Mouse (Mus musculus): Measurements from ENCODE around the gene Kdm4b. TPM values are rescaled to one million over a fixed set of nuclear protein-coding genes. Genes with fewer than 3 reads are reported as not detected.
A peak's percentile ranks its signal among the peaks of the same experiment; 100 is the strongest.

Kdm4b gene
- total RNA-seq, 2 experiments from 2014 or later, result 87.8 to 96.3 TPM

- H3K27ac ChIP-seq, result peak overlapping the region; percentile 92
- no peak overlapping the region for H3K4me3 ChIP-seq
- DNase-seq (ENCODE audit: low spot score in 2 of 2), result no peak
- no peak for TF ChIP-seq CTCF (conservative IDR thresholded peaks at IDR 0.05)
Measured at GRCm38 (mm10) chr17:56360451-56360850, 34.6 kb downstream of the Kdm4b start.

GRCm38 (mm10) chr17:56361542-56361941, 35.7 kb downstream of the Kdm4b start:
- peak overlapping the region; percentile 92 for H3K27ac ChIP-seq
- H3K4me3 ChIP-seq, result no peak overlapping the region
- TF ChIP-seq CTCF (conservative IDR thresholded peaks at IDR 0.05), result no peak
- peak in 1 of 2 experiments; percentile 55 for DNase-seq (ENCODE audit: low spot score in 2 of 2)

- TF ChIP-seq CTCF (conservative IDR thresholded peaks at IDR 0.05), result no peak
- DNase-seq (ENCODE audit: low spot score in 2 of 2), result no peak
- H3K4me3 ChIP-seq, result no peak overlapping the region
- H3K27ac ChIP-seq, result peak overlapping the region; percentile 95
Measured at GRCm38 (mm10) chr17:56365791-56366673, 40.2 kb downstream of the Kdm4b start.

- H3K4me3 ChIP-seq, result no peak overlapping the region
- DNase-seq (ENCODE audit: low spot score in 2 of 2), result no peak
- no peak for TF ChIP-seq CTCF (conservative IDR thresholded peaks at IDR 0.05)
- H3K27ac ChIP-seq, result peak overlapping the region; percentile 95
Measured at GRCm38 (mm10) chr17:56368291-56368790, 42.5 kb downstream of the Kdm4b start.

GRCm38 (mm10) chr17:56370090-56370489, 44.2 kb downstream of the Kdm4b start:
- no peak for TF ChIP-seq CTCF (conservative IDR thresholded peaks at IDR 0.05)
- Histone ChIP-seq H3K4me3 (no peak overlapping the region), H3K27ac (peak overlapping the region; percentile 95)
- no peak for DNase-seq (ENCODE audit: low spot score in 2 of 2)

- no peak for TF ChIP-seq CTCF (conservative IDR thresholded peaks at IDR 0.05)
- peak; percentile 75 to 89 for DNase-seq (ENCODE audit: low spot score in 2 of 2)
- H3K4me3 ChIP-seq, result no peak overlapping the region
- H3K27ac ChIP-seq, result peak overlapping the region; percentile 95
Measured at GRCm38 (mm10) chr17:56371029-56371660, 45.3 kb downstream of the Kdm4b start.

GRCm38 (mm10) chr17:56372109-56372508, 46.2 kb downstream of the Kdm4b start:
- Histone ChIP-seq H3K4me3 (peak overlapping the region; percentile 29; the same call in 1 of the 2 replicates), H3K27ac (peak overlapping the region; percentile 95)
- TF ChIP-seq CTCF (conservative IDR thresholded peaks at IDR 0.05), result peak; percentile 61
- peak; percentile 44 to 51 for DNase-seq (ENCODE audit: low spot score in 2 of 2)

- Histone ChIP-seq H3K4me3 (peak overlapping the region; percentile 25), H3K27ac (peak overlapping the region; percentile 95)
- no peak for DNase-seq (ENCODE audit: low spot score in 2 of 2)
- TF ChIP-seq CTCF (conservative IDR thresholded peaks at IDR 0.05), result no peak
Measured at GRCm38 (mm10) chr17:56373136-56374034, 47.5 kb downstream of the Kdm4b start.

GRCm38 (mm10) chr17:56374851-56375250, 49.0 kb downstream of the Kdm4b start:
- Histone ChIP-seq H3K27ac (peak overlapping the region; percentile 95), H3K4me3 (no peak overlapping the region)
- no peak for TF ChIP-seq CTCF (conservative IDR thresholded peaks at IDR 0.05)
- DNase-seq (ENCODE audit: low spot score in 2 of 2), result no peak

- no peak for DNase-seq (ENCODE audit: low spot score in 2 of 2)
- H3K4me3 ChIP-seq, result no peak overlapping the region
- H3K27ac ChIP-seq, result peak overlapping the region; percentile 91
- TF ChIP-seq CTCF (conservative IDR thresholded peaks at IDR 0.05), result no peak
Measured at GRCm38 (mm10) chr17:56379281-56379834, 53.5 kb downstream of the Kdm4b start.

- Histone ChIP-seq H3K4me3 (no peak overlapping the region), H3K27ac (peak overlapping the region; percentile 91)
- TF ChIP-seq CTCF (conservative IDR thresholded peaks at IDR 0.05), result no peak
- DNase-seq (ENCODE audit: low spot score in 2 of 2), result peak; percentile 50 to 59
Measured at GRCm38 (mm10) chr17:56380286-56380685, 54.4 kb downstream of the Kdm4b start.

GRCm38 (mm10) chr17:56381183-56381582, 55.3 kb downstream of the Kdm4b start:
- peak overlapping the region; percentile 91 for H3K27ac ChIP-seq
- TF ChIP-seq CTCF (conservative IDR thresholded peaks at IDR 0.05), result no peak
- peak in 1 of 2 experiments; percentile 48 for DNase-seq (ENCODE audit: low spot score in 2 of 2)

More at GRCm38 (mm10) chr17:56381183-56381582, 55.3 kb downstream of the Kdm4b start:
- H3K4me3 ChIP-seq, result no peak overlapping the region

Data from layer of hippocampus, adult 2 months (tissue).